Mouse (Mus musculus): ENCODE measurements around the gene Sypl.
A peak's percentile ranks its signal among the peaks of the same experiment; 100 is the strongest.

Sypl gene

GRCm38 (mm10) chr12:33003339-33003965 is 49.8 kb downstream of the Sypl start:
- DNase-seq (ENCODE audit: low read depth, low spot score), result no peak

- DNase-seq (ENCODE audit: low read depth, low spot score), result no peak
Measured at GRCm38 (mm10) chr12:33005858-33006257, 52.2 kb downstream of the Sypl start.

- DNase-seq (ENCODE audit: low read depth, low spot score), result no peak
Measured at GRCm38 (mm10) chr12:33007176-33007575, 53.5 kb downstream of the Sypl start.

GRCm38 (mm10) chr12:33008305-33009110 is 54.8 kb downstream of the Sypl start:
- no peak for DNase-seq (ENCODE audit: low read depth, low spot score)

DNA sequence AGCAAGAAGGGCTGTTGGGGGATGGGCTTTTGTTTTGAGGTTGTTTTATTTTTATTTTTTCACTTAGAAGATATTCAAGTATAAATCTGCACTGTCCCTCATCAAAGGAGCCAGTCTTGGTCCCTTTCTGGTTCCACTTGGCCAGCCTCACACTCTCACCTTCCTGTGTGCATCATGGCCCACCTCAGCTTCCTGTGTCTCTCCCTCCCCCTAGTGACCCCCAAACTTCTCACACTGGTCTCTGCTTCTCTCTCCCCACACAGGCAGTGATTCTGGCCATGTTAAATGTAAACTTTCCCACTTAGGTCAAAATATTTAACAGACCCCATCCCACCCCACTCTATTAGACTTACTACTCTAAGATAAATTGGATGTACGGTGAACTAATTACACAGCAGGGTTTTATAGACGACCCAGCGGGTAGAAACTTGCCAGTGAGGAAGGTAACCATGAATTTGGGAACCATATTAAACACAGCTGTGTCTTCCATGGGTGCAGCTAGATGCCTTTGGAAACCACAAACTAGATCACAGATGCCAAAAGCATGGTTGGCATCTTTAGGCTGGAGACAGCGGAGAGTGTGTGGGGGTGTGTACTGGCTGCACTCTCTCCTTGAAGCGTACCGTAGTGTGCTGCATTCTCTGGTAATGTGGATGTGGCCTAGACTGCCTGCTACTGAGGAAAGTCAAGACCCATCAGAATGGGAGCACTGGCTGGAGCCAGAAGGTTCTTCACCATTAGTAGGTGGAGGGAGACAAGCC is 55.7 kb downstream of the Sypl start:
- no peak for DNase-seq (ENCODE audit: low read depth, low spot score)

DNA sequence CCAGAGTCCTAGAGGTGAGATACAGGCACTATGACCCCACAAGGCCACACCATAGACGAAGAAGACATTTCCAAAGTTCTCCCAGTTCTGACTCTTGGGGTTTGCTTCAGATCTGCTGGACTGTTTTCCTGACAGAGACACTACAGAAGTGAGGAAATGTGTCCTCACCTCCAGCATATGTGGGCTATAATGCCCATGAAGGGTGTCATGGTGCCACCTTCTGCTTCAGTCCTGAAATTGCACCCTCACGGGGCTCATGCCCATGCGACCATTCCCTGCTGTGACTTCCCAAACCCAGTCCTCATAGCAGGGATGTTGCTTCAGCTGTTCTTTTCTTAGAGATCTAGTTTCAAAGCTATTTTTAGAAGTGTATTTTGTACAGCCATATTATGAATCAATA is 56.3 kb downstream of the Sypl start:
- DNase-seq (ENCODE audit: low read depth, low spot score), result no peak

GRCm38 (mm10) chr12:33014050-33014796 is 60.5 kb downstream of the Sypl start:
- no peak for DNase-seq (ENCODE audit: low read depth, low spot score)

DNA sequence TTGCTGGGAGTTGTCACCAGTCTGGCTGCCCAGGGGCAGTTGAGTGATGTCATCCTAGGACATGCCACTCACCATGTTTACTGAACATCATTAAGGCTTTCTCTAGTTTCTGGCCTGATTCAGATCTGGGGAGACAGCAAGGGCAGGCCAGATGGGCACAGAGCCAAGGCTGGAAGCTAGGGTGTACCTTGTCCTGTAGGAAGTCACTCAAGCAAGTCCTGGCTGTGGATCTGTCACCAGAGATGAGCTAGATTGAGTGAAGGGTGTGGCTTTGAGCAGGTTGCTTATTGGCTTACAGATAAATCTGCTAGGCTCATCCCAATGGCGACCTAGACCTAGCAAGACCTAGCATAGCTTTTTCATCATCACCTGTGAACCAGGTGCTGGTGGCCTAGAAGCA is 61.4 kb downstream of the Sypl start:
- DNase-seq (ENCODE audit: low read depth, low spot score), result no peak

DNA sequence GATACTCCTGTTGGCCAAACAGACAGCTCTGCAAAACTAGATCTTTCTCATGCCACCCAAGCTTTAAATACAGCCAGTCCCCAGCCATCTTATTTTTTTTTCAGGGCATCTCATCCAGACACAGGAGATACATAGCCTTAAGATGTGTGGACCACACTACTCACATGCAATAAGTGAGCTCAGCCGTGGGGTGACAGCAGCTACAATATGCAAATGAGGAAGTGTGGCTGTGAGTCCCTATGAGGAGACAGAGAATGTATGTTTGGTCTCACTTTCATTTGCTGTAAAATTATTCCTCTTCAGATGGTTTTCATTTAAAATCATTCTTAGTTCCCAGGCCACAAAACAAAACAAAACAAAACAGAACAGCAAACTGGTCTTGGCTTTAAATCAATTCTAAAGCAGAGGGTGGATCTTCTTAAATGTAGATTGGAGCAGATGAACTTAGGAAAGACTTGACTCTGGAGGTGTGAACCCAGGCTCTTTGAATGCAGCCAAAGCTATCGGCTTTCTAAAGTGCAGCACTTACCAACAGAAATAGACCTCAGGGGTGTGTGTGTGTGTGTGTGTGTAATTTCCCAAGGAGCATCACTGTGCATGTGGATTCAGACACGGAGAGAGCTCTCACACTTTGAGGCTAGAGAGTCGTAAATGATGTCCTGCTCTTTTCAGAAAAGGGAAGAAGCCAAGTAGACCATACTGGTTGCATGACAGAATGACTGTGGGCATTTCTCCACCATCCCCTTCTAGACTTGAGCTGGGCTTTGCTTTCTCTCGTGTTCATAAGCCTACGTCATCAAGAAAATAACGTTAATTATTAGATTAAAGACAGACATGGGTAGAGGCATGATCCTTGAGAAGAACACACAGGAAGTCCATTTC is 63.4 kb downstream of the Sypl start:
- DNase-seq (ENCODE audit: low read depth, low spot score), result no peak

DNA sequence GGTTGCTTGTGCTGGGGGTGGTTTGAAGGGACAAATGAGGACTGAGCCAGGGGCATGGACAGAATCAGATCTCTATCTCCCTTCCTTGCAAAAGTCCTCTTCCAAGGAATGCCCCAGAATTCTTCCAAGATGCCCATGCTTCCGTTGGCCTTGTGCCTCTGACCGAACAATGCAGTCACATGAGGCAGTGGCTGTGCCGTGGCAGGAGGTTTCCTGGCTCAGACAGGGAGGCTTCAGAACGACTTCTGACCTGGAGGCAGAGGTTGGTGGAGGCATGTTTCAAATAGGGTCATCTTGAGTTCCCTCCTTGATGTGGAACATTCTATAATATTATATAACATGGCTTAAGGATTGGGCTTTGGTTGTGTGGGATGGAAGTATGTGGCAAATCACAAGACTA is 64.9 kb downstream of the Sypl start:
- DNase-seq (ENCODE audit: low read depth, low spot score), result no peak

DNA sequence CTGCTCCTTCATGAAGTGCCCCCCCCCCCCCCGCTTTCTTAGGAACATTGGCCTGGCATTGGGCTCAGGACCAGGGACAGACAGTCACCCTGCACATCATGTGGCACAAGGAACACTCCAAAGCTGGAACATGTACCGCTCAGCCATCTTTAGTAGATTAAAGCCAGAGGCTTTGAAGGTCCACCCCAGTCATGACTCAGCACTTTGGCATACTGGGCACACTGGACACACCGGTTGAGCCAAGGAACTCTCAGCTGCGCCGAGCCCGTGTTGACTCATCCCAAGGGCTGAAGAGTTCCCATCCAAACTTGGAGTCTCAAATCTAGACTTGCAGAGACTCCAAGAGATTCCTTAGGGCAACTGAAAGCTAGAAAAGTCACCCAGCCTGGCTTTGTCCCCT is 66.3 kb downstream of the Sypl start:
- no peak for DNase-seq (ENCODE audit: low read depth, low spot score)

- DNase-seq (ENCODE audit: low read depth, low spot score), result no peak
Measured at GRCm38 (mm10) chr12:33021140-33021539, 67.4 kb downstream of the Sypl start.

DNA sequence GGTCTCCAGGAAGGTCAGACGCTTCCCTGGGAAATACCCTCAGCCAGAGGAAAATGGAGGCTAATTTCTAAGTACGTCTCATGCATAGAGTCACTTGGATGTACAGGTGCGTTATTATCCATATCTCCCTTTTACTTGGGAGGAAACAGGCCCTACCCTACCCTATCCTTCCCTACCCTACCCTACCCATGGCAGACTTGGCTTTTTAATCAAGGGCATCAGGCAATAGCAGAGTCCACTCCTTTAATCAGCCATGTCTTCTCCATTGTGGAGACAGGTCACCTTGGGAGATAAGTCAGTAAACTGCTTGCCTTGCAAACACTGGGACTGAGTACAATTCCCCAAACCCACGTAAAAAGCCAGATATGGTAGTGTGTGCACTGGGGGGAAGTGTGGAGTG is 68.1 kb downstream of the Sypl start:
- no peak for DNase-seq (ENCODE audit: low read depth, low spot score)

GRCm38 (mm10) chr12:33024524-33024923 is 70.8 kb downstream of the Sypl start:
- no peak for DNase-seq (ENCODE audit: low read depth, low spot score)

DNA sequence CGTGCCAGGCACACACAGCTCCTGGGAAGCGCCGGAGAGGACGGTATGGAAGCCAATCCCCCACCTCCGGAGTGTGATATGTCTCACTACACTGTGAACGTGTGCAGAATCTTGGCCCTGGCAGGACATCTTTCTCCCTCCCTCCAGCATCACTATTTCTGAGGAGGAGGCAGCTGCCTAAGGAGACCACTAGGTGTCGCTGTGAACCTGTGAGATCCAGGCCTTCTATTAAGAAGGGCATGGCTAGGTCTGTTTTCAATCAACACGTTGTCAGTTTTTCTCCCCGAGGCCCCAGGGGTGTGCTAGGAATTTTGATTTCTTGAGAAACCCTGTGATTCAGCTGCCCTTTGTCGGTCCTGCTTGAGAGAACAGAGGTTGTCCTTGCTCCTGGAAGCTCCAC is 73.4 kb downstream of the Sypl start:
- DNase-seq (ENCODE audit: low read depth, low spot score), result peak; percentile 93

GRCm38 (mm10) chr12:33028109-33028691 is 74.5 kb downstream of the Sypl start:
- DNase-seq (ENCODE audit: low read depth, low spot score), result no peak

GRCm38 (mm10) chr12:33028708-33029107 is 75.0 kb downstream of the Sypl start:
- no peak for DNase-seq (ENCODE audit: low read depth, low spot score)
